Mouse (Mus musculus) stomach, postnatal 0 days (tissue): ENCODE measurements around the gene Cadps. TPM values are rescaled to one million over a fixed set of nuclear protein-coding genes. Genes with fewer than 3 reads are reported as not detected.

Source experiments
- ATAC-seq: fragments of 200-750 bp; cut with Nextera tagmentation; 2 replicates; pipeline ENCODE4 v1.8.0; 2017; ENCODE audit not compliant: low FRiP score, low TSS enrichment
- DNase-seq: peaks from one replicate; pipeline ENCODE4 v3.0.0-alpha.2; 2016; ENCODE audit warnings: low spot score
- H3K27ac ChIP-seq: fragments of 300-500 bp; sonication (generic); replicated peaks from 2 replicates; pipeline ENCODE4 v1.5.1; 2014; ENCODE audit warnings: mild to moderate bottlenecking, control low read depth
- H3K27me3 ChIP-seq: fragments of 300-500 bp; sonication (generic); 2 replicates; pipeline ENCODE4 v1.6.1; 2014; ENCODE audit warnings: low read length; ENCODE audit not compliant: control insufficient read depth, insufficient read depth
- H3K36me3 ChIP-seq: fragments of 300-500 bp; sonication (generic); 2 replicates; pipeline ENCODE4 v1.6.1; 2014; ENCODE audit warnings: low read length, mixed read lengths; ENCODE audit not compliant: control insufficient read depth, insufficient read depth
- H3K4me1 ChIP-seq: fragments of 300-500 bp; sonication (generic); replicated peaks from 2 replicates; pipeline ENCODE4 v1.6.1; 2014; ENCODE audit warnings: antibody characterized with exemption; ENCODE audit not compliant: control insufficient read depth, insufficient read depth
- H3K4me2 ChIP-seq: fragments of 300-500 bp; sonication (generic); replicated peaks from 2 replicates; pipeline ENCODE4 v1.6.1; 2014; ENCODE audit warnings: low read depth, mild to moderate bottlenecking, control low read depth, moderate library complexity
- H3K4me3 ChIP-seq: fragments of 300-500 bp; sonication (generic); 2 replicates; pipeline ENCODE4 v1.5.1; 2014; ENCODE audit warnings: low read depth, low read length, control low read depth
- H3K9ac ChIP-seq: fragments of 300-500 bp; sonication (generic); 2 replicates; pipeline ENCODE4 v1.6.1; 2014; ENCODE audit warnings: mild to moderate bottlenecking, low read length, control low read depth, mixed read lengths
- H3K9me3 ChIP-seq: fragments of 300-500 bp; sonication (generic); 2 replicates; pipeline ENCODE4 v1.6.1; 2016; ENCODE audit warnings: low read length; ENCODE audit not compliant: control insufficient read depth
- CTCF ChIP-seq: IDR thresholded peaks from 2 replicates; pipeline ENCODE4 v1.5.1; 2016; ENCODE audit warnings: antibody characterized with exemption, low read depth, mild to moderate bottlenecking, moderate library complexity
- EP300 ChIP-seq: optimal IDR thresholded peaks from 2 replicates; pipeline ENCODE3; 2016; ENCODE audit warnings: antibody characterized with exemption
- WGBS: fragments of 180-500 bp; shearing (Covaris S2); extraction: QIAGEN DNeasy Blood & Tissue Kit; methylation state at CpG from one replicate; pipeline ENCODE4 v1.1.7; 2014; 5-methylcytosine and 5-hydroxymethylcytosine counted together
- polyA plus RNA-seq: library from polyadenylated mRNA; unstranded; fragments of >200 nt; fragmentation: Nextera tagmentation; extraction: Ambion mirVana; gene quantifications from 2 replicates; pipeline ENCODE4 v1.2.1, GENCODE M21; 2015

The Cadps gene
- polyA plus RNA-seq, 1 experiment from 2014 or later, result 1.5 TPM

GRCm38 (mm10) chr14:12345241-12345921 lies 477.5 kb downstream of the Cadps start:
- no peak overlapping the region for H3K9ac ChIP-seq

GRCm38 (mm10) chr14:12344746-12345240 lies 478.1 kb downstream of the Cadps start:
- peaks cover 52% of the 10 kb centered on the region for H3K27me3 ChIP-seq
- peak overlapping the region; percentile 31; the same call in 1 of the 2 replicates for H3K4me2 ChIP-seq
- no peak overlapping the region for H3K27ac ChIP-seq
- WGBS, result 2% methylated on average over 39 of the region's 39 CpGs
- DNase-seq, result no peak
- no peaks in the 10 kb centered on the region for H3K9me3 ChIP-seq
- H3K9ac ChIP-seq, result no peak overlapping the region
- TF ChIP-seq CTCF (no peak), EP300 (no peak)
- peak overlapping the region; percentile 15; the same call in 1 of the 2 replicates for H3K4me3 ChIP-seq
- no peaks in the 10 kb centered on the region for H3K36me3 ChIP-seq
- no peaks in the 10 kb centered on the region for H3K4me1 ChIP-seq
- no peak for ATAC-seq

More at GRCm38 (mm10) chr14:12345241-12345921, 477.5 kb downstream of the Cadps start:
- 0 out of 2 replicates have a peak overlapping the region, but pooled peaks have one; percentile 26 for H3K4me3 ChIP-seq
- 1% methylated on average over 40 of the region's 40 CpGs for WGBS
- no peaks in the 10 kb centered on the region for H3K9me3 ChIP-seq
- TF ChIP-seq EP300, result no peak
- no peak for TF ChIP-seq CTCF
- H3K27ac ChIP-seq, result no peak overlapping the region
- H3K27me3 ChIP-seq, result peaks cover 55% of the 10 kb centered on the region
- H3K36me3 ChIP-seq, result no peaks in the 10 kb centered on the region
- no peaks in the 10 kb centered on the region for H3K4me1 ChIP-seq
- DNase-seq (no peak), ATAC-seq (no peak)
- peak overlapping the region; percentile 42; the same call in 1 of the 2 replicates for H3K4me2 ChIP-seq

- H3K9ac ChIP-seq, result no peak overlapping the region
- no peak for ATAC-seq
- H3K4me2 ChIP-seq, result no peak overlapping the region; the same call in 1 of the 2 replicates
- H3K4me1 ChIP-seq, result no peaks in the 10 kb centered on the region
- H3K27me3 ChIP-seq, result peaks cover 53% of the 10 kb centered on the region
- 4% methylated on average over 24 of the region's 24 CpGs for WGBS
- no peak for DNase-seq
- no peak overlapping the region for H3K27ac ChIP-seq
- no peak for TF ChIP-seq CTCF
- no peak for TF ChIP-seq EP300
- peak overlapping the region; percentile 15; the same call in 1 of the 2 replicates for H3K4me3 ChIP-seq
- no peaks in the 10 kb centered on the region for H3K9me3 ChIP-seq
- no peaks in the 10 kb centered on the region for H3K36me3 ChIP-seq
These were observed 478.7 kb downstream of the Cadps start for GRCm38 (mm10) chr14:12344061-12344745.

- no peak overlapping the region for H3K9ac ChIP-seq
- TF ChIP-seq CTCF, result no peak
- TF ChIP-seq EP300, result no peak
- 6% methylated on average over 20 of the region's 20 CpGs for WGBS
- no peak overlapping the region for H3K4me3 ChIP-seq
- DNase-seq (no peak), ATAC-seq (no peak)
- no peaks in the 10 kb centered on the region for H3K9me3 ChIP-seq
- no peak overlapping the region for H3K4me2 ChIP-seq
- no peak overlapping the region for H3K27ac ChIP-seq
- no peaks in the 10 kb centered on the region for H3K4me1 ChIP-seq
- no peaks in the 10 kb centered on the region for H3K36me3 ChIP-seq
- peaks cover 56% of the 10 kb centered on the region for H3K27me3 ChIP-seq
These were observed 479.4 kb downstream of the Cadps start for GRCm38 (mm10) chr14:12343451-12343941.

- WGBS, result 10% methylated on average over 23 of the region's 23 CpGs
- Histone ChIP-seq H3K9me3 (no peaks in the 10 kb centered on the region), H3K4me1 (no peaks in the 10 kb centered on the region), H3K4me3 (no peak overlapping the region), H3K27me3 (peaks cover 53% of the 10 kb centered on the region), H3K9ac (no peak overlapping the region), H3K36me3 (no peaks in the 10 kb centered on the region), H3K4me2 (no peak overlapping the region), H3K27ac (no peak overlapping the region)
- DNase-seq (no peak), ATAC-seq (no peak)
- TF ChIP-seq EP300 (no peak), CTCF (no peak)
These were observed 480.3 kb downstream of the Cadps start for GRCm38 (mm10) chr14:12342458-12343131.
